Mouse (Mus musculus) liver, embryonic 14.5 days (tissue): Measurements from ENCODE around the gene Slc17a9.

ENCODE experiments used
- CTCF ChIP-seq: IDR thresholded peaks from 2 replicates; pipeline ENCODE4 v1.5.1; 2016; ENCODE audit warnings: antibody characterized with exemption, low read depth, control low read depth
- EP300 ChIP-seq: IDR thresholded peaks from 2 replicates; pipeline ENCODE4 v1.6.1; 2016; ENCODE audit warnings: antibody characterized with exemption, low read depth

- peak; percentile 60 for TF ChIP-seq CTCF
- TF ChIP-seq EP300: no peak
Observed at GRCm38 (mm10) chr2:180705975-180706374, 19.1 kb upstream of the Slc17a9 start.
